Mouse (Mus musculus) small intestine, adult 2 months (tissue): ENCODE results near the gene Rapgef1. TPM values are rescaled to one million over a fixed set of nuclear protein-coding genes. Genes with fewer than 3 reads are reported as not detected.

Source experiments
- H3K27ac ChIP-seq: fragments of 200-500 bp; 2 replicates; pipeline ENCODE4 v1.5.1; 2012; ENCODE audit warnings: low read depth, low read length, control low read depth, inconsistent platforms; ENCODE audit not compliant: insufficient read depth
- H3K27me3 ChIP-seq: fragments of 200-500 bp; 2 replicates; pipeline ENCODE4 v1.6.1; 2012; ENCODE audit warnings: mild to moderate bottlenecking, moderate library complexity, low read length, inconsistent platforms; ENCODE audit not compliant: control insufficient read depth, insufficient read depth
- H3K36me3 ChIP-seq: fragments of 200-500 bp; 2 replicates; pipeline ENCODE4 v1.6.1; 2012; ENCODE audit warnings: mild to moderate bottlenecking, low read length, control low read depth, inconsistent platforms; ENCODE audit not compliant: control insufficient read depth, insufficient read depth
- H3K4me1 ChIP-seq: fragments of 200-500 bp; 2 replicates; pipeline ENCODE4 v1.6.1; 2012; ENCODE audit warnings: low read length, inconsistent platforms, mixed read lengths; ENCODE audit not compliant: control insufficient read depth, insufficient read depth, insufficient read length
- H3K4me3 ChIP-seq: fragments of 200-500 bp; 2 replicates; pipeline ENCODE4 v1.5.1; 2012; ENCODE audit warnings: low read depth, mild to moderate bottlenecking, control low read depth, inconsistent platforms, low read length, moderate library complexity
- CTCF ChIP-seq: fragments of 200-500 bp; IDR thresholded peaks from 2 replicates; pipeline ENCODE4 v1.5.1; 2012; ENCODE audit warnings: low read depth, mild to moderate bottlenecking, control low read depth, inconsistent platforms, low read length, moderate library complexity, mixed read lengths; ENCODE audit not compliant: insufficient replicate concordance, insufficient read length; ENCODE audit errors: extremely low read depth
- POLR2A ChIP-seq: fragments of 200-500 bp; IDR thresholded peaks from 2 replicates; pipeline ENCODE4 v1.6.1; 2012; ENCODE audit warnings: low read depth, mild to moderate bottlenecking, control low read depth, inconsistent platforms, low read length, moderate library complexity
- whole genome bisulfite sequencing: fragments of 180-500 bp; shearing (Covaris S2); methylation state at CpG from one replicate; pipeline ENCODE4 v1.1.7; 2018; 5-methylcytosine and 5-hydroxymethylcytosine counted together
- polyA plus RNA-seq: library from polyadenylated mRNA; depleted of rRNA; stranded (reverse); fragments of >200 nt; gene quantifications from 2 replicates; pipeline ENCODE4 v1.2.3, GENCODE M21; 2012

The Rapgef1 gene
- polyA plus RNA-seq, 1 experiment: 25.1 TPM

- Histone ChIP-seq H3K27ac (no peak overlapping the region), H3K4me3 (no peak overlapping the region), H3K27me3 (no peaks in the 10 kb centered on the region), H3K36me3 (0 out of 2 replicates have a peak, but pooled peaks cover 1% of the 10 kb centered on the region), H3K4me1 (peaks cover 5% of the 10 kb centered on the region)
- TF ChIP-seq POLR2A: no peak
- TF ChIP-seq CTCF: no peak
- WGBS: 79% methylated on average over 1 of the region's 1 CpGs
Observed at GRCm38 (mm10) chr2:29656095-29656494, 36.6 kb downstream of the Rapgef1 start.

- Histone ChIP-seq H3K27me3 (no peaks in the 10 kb centered on the region), H3K36me3 (0 out of 2 replicates have a peak, but pooled peaks cover 1% of the 10 kb centered on the region), H3K4me3 (no peak overlapping the region), H3K27ac (no peak overlapping the region), H3K4me1 (peaks cover 6% of the 10 kb centered on the region)
- TF ChIP-seq CTCF (no peak), POLR2A (no peak)
- 63% methylated on average over 1 of the region's 1 CpGs for WGBS
Observed at GRCm38 (mm10) chr2:29657089-29657488, 37.6 kb downstream of the Rapgef1 start.

GRCm38 (mm10) chr2:29661751-29662191 lies 42.3 kb downstream of the Rapgef1 start:
- 0 out of 2 replicates have a peak, but pooled peaks cover 1% of the 10 kb centered on the region for H3K36me3 ChIP-seq
- peak overlapping the region; percentile 86 for H3K27ac ChIP-seq
- no peaks in the 10 kb centered on the region for H3K27me3 ChIP-seq
- TF ChIP-seq POLR2A: no peak
- WGBS: 56% methylated on average over 6 of the region's 6 CpGs
- peaks cover 22% of the 10 kb centered on the region for H3K4me1 ChIP-seq
- no peak overlapping the region for H3K4me3 ChIP-seq

GRCm38 (mm10) chr2:29663260-29663877 lies 43.8 kb downstream of the Rapgef1 start:
- peak overlapping the region; percentile 23; the same call in 1 of the 2 replicates for H3K27ac ChIP-seq

GRCm38 (mm10) chr2:29665421-29665820 lies 45.9 kb downstream of the Rapgef1 start:
- Histone ChIP-seq H3K27me3 (no peaks in the 10 kb centered on the region), H3K36me3 (0 out of 2 replicates have a peak, but pooled peaks cover 1% of the 10 kb centered on the region), H3K27ac (no peak overlapping the region), H3K4me1 (peaks cover 35% of the 10 kb centered on the region), H3K4me3 (no peak overlapping the region)
- TF ChIP-seq CTCF (peak; percentile 34; the same call in 1 of the 2 replicates), POLR2A (no peak)
- 93% methylated on average over 5 of the region's 5 CpGs for WGBS

More at GRCm38 (mm10) chr2:29663260-29663877, 43.8 kb downstream of the Rapgef1 start:
- WGBS: 32% methylated on average over 4 of the region's 4 CpGs
- H3K4me1 ChIP-seq: peaks cover 28% of the 10 kb centered on the region
- H3K4me3 ChIP-seq: no peak overlapping the region
- 0 out of 2 replicates have a peak, but pooled peaks cover 1% of the 10 kb centered on the region for H3K36me3 ChIP-seq
- H3K27me3 ChIP-seq: no peaks in the 10 kb centered on the region
- no peak for TF ChIP-seq CTCF

- Histone ChIP-seq H3K36me3 (no peaks in the 10 kb centered on the region), H3K27ac (no peak overlapping the region), H3K4me3 (no peak overlapping the region), H3K27me3 (no peaks in the 10 kb centered on the region), H3K4me1 (peaks cover 37% of the 10 kb centered on the region)
- 7% methylated on average over 7 of the region's 7 CpGs for WGBS
- TF ChIP-seq POLR2A: no peak
- no peak for TF ChIP-seq CTCF
Observed at GRCm38 (mm10) chr2:29666589-29666988, 47.1 kb downstream of the Rapgef1 start.

GRCm38 (mm10) chr2:29667109-29667508 lies 47.6 kb downstream of the Rapgef1 start:
- Histone ChIP-seq H3K27ac (no peak overlapping the region), H3K4me3 (no peak overlapping the region), H3K27me3 (no peaks in the 10 kb centered on the region), H3K4me1 (peaks cover 36% of the 10 kb centered on the region), H3K36me3 (no peaks in the 10 kb centered on the region)
- WGBS: 55% methylated on average over 4 of the region's 4 CpGs
- no peak for TF ChIP-seq CTCF
- no peak for TF ChIP-seq POLR2A
